Mouse (Mus musculus) frontal cortex, postnatal 25 days (tissue): ENCODE results near the gene Calm1.
"Not testable (repeated sequence)": the region's sequence is repeated elsewhere in the genome, so short reads cannot be mapped to it uniquely, and the experiment has no call there.

Experiments used
- DNase-seq, 2 experiments: peaks; one replicate each; pipeline ENCODE4 v3.0.0; 2022; ENCODE audit warnings: low spot score in 2 of 2

The Calm1 gene

DNA sequence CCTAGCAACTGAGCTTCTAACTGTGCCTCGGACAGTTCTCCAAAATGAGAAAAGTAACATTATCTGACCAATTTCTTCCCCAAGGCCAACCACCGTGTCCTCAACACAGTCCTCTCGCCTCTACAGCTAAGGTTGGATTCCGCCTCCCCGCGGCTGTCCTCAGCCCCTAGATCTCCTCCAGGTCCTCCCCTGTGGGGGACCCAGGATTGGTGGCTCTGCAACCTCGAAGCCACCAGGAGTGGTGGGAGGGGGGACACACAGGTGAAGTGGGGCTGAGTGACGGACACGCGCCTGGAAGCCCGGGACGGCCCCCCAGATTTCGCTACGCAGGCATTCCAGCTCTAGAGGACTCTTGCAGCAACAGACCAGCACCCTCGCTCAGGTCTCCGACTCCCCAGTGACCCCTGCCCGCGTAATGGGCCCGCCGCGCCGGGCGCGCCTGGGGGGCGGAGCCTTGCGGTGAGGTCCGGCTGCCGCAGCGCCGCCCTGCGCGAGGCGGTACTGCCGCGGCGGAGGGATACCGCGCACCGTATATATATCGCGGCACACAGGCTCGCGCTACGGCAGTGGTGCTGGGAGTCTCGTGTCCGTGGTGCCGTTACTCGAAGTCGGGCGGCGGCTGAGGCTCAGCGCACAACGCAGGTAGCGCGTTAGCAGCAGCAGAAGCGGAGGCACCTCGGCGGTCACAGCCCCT is at the start of gene Calm1:
Gene Calm1 (plus strand): TSS at position 469 of the 694 bp plus-strand sequence.
- DNase-seq = peak; percentile 87 to 94

DNA sequence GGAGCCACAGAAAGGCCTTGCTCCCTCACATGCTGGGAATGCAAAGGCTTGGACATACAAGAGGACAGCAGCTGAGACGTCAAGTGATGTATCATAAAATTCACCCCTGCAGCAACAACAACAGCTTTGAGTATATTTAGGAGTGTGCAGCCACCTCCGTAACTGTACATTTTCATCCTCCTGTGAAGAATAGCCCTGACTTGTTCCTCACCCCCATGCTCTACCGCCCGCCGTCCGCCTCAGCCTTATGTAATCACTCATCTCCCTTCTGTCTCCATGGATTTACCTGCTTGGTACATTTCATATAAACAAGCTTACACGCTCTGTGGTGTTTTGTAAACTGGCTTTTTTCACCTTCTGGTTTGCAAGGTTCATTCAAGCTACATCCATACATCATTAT is 46.8 kb upstream of the Calm1 start:
- DNase-seq = no peak

DNA sequence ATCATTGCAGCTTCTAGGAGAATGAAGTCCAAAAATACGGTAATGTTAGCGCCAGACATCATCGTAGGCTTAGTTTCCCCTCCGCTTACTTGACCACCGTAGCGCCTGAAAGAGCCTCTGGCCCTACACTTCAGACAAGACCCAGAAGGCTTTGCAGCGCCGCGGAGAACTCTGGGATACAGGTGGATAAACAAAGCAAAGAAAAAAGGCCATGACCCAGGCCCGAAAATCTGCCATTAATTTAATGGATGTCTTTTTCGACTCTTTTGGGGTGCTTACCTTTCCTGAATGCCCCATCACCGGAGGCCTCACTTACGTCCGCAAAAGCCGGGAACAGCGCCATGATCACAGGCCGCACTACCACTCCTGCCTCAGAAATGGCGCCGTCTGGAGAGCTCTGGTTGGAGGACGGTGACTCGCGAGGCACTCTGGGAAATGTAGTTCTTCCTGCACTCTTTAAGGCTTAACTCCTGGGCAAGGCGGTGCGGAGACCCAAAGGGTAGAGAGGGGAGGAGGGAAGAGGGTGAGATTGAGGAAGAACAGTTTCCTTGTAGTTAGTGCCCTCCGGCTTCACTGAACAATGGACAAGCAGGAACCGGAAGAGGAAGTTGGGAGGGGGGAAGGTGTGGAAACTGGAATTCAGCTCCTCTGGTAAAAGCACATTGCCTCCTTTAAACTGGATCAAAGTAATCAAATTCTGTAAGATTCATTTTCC is 39.8 kb upstream of the Calm1 start, which contains the start of gene Nrde2:
Gene Nrde2 (minus strand): TSS at position 393 of the 715 bp plus-strand sequence.
- DNase-seq = peak; percentile 79 to 89

DNA sequence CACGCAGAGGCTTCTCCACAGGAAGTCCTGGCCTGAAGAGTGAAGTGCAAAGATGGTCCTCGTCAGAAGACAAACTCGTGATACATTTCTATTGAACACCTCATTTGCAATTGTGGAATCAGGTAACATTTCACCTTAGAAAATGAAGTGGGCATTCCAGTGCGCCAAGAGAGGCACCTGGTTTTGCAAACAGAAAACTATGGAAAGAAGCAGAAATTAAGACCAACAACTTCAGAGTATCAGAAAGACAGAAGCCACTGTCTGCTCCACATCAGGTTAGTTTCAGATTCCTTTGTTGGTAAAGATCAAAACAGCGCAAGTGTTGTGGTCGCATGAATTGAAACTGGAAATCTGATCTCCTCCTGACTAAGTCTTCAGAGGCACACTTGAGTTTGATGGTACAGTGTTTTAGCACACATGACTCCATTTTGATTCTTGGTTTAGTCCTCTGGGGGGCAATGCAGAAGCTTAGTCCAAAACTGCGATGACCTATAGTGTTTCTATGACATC is 34.2 kb upstream of the Calm1 start:
- no peak for DNase-seq

DNA sequence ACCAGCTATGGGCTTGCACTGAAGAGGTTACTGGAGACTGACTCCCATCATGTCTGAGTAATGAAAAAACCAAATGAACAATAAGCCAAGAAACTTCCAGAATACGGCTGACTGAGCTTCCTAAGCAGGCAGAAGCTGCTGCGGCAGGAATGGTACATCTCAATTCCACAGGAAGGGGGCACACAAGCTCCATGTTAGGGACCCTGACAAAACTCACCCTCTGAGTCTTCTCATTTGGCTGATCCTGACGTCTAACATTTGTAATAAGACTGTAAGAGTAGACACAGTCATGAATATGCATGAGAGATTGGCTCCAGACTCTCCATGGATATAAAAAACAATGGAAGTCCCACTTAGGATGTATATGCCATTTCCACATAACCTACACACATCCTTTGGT is 33.1 kb upstream of the Calm1 start:
- peak in 1 of 2 experiments; percentile 48 for DNase-seq

DNA sequence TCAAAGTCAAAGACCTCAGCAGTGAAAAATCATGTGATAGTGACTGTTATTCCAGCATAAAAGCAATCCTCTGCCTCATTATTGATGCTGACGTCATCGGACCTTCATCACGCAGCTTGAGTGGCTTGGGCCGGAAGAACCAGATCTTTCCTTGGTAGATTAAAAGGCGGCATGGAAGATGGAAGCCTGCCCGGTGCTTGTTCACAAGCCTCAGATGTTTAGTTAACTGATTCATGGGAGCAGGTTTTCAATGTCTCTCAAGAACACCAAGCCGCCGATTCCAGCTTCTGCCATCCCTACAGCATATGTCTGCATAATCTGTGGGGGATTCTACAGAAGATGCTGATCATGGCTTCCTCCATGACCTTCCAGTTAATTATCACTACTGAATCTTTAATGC is 32.3 kb upstream of the Calm1 start:
- no peak for DNase-seq

DNA sequence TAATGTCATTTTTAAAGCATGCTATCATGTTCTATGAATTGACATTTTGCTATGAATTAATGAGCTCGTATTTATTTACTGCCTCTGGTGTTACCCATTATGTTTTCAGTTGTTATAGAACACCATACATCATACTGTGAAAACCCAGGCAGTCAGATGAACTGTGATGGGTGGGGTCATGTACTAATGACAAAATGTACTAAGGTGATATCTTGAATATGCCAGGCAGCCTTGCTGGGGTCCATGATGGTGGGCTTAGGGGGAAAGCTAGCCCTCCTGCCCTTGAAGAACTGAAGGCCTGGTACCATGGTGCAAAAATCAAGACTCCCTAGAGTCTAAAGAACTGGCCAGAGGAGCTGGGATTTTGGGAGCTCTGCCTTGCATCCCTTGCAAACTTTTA is 31.7 kb upstream of the Calm1 start:
- no peak for DNase-seq

DNA sequence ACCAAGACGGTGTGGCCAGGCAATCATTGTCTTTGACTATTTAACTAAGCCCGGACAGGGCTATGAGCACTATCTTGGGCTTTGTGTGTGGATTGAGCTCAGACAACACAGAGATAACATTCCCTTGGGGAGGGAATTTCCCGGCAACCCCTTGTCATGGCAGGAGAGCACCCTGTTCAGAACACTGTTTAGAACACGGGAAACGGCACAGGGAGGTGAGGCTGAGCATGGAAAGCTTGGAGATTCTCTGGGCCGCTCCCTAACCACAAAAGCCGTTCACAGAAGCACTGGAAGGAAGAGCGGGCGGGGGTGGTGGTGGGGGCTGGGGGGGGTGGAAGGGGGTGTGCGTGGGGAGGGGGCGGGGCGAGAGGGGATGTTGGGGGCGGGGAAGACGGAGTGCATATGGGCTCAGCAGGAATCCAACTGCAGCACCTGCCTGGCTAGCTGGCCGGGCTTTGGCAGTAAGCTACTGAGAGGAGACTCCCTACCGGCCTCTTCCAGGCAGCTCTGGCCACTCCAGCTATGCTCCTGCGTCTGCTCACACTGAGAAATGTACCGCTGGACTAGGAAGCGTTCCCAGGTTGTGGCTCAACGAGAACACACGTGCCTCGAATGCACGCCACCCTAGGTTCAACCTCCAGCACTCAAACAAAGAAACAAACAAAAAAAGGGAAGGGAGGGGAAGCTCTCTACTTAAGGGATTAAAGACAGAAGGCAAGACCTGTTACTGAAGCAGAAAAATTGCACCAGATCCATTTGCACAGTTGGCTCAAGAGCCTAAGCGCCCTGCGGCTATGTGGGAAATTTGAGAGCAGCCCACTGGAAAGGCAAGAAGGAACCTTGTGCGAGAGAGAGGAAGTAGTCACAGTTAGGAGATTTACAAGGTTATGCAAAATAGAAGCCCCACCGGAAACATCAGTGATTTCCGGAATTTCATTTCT is 31.0 kb upstream of the Calm1 start:
- DNase-seq = no peak

DNA sequence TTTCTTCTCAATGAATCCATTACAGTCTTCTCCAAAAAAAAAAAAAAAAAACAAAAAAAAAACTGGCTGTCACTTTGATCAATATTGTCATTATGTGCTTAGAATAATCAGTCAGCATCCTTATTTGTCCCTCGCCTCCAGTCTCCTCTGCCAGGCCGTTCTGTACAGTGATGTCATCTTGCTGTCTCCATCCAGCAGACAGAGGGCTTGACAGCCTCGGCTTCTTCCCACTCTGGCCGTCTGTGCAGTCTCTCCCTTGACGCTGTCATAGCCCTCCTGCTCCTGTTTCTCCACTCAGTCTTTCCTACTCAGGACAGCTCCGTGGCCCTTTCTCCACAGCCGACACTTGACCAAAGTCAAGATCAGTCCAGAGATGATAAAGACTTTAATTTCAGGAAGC is 26.8 kb upstream of the Calm1 start:
- DNase-seq = no peak

DNA sequence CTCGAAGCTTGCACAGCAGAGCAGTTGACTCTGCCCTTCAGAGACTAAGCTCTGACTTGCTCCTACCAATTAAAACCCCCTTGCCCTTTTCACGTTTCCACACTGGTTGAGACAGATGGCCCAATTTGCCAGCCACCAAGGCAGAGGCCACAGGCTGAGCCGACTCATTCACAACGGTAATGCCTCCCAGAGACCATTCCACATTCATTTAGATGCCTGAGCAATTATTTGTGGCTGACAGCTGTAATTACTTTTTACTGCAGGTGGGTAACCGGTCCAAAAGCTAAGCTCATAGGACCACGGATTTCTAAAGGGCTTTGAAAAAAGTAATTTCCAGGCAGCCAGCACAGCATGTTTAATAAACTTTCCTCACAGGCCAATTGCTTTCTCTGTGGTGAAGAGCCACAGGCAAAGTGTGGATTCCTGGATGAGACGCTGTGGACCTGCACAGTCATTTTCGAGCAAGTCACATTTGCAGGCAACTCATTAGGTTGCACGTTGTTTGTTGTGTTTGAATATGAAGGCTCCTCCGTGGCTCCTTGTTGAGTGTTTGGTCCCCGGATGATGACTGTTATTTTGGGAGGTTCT is 22.7 kb upstream of the Calm1 start:
- no peak for DNase-seq

DNA sequence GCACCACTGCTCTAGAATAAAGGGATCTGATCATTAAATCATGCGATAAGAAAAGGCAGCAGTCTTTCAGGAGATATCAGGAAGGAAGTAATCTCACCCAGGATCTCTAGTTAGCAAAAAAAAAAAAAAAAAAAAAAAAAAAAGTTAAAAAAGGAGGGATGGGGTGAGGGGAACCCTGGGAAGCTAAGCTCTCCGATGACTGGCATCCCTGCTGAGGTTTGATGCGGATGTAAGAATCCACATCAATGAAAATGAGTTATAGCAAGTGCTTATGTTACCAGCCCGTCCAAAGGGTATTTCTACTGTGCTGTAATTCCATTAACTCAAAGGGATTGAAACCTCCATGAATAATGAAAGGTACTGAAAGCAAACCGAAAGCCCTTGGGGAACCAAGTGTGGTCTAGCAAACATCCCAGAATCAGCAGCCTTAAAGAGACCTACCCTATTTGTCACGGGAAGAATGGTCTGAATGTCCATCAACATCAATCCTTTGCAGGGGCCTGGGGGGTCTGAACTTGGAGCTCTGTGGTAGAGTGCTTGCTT is 20.3 kb upstream of the Calm1 start:
- no peak for DNase-seq

DNA sequence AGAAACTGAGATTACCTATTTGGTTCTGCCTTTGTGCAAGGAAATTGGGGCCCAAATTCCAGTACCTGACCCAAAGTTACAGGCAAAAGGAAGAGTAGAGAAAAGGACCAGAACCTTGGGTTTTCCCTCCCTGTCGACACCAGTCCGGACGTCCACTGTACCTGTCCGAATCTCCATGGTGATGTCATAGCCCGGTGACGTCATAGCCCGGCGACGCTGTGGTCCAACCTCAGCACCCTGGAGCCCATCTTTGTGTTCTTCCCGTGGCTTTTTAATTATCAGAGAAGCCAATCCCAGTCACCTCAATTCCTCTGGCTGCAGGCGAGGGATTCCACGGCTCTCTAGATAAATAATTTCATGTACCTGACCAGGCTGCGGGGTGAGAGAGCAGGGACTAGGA is 18.4 kb upstream of the Calm1 start:
- no peak for DNase-seq

DNA sequence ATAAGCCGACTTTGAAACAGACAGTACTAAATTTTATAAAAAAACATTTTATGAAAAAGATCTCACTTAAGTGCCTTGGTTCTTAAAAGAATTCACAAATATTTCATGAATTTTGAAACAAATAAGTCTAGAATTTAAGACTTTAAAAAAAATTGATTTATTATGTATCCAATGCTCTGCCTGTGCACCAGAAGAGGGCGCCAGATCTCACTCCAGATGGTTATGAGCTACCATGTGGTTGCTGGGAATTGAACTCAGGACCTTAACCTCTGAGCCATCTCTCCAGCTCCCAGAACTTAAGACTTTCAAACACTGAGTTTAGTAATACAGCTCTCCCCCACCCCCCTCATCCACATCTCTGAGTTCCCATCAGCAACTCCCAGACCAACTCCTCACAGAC is 16.6 kb upstream of the Calm1 start:
- no peak for DNase-seq

DNA sequence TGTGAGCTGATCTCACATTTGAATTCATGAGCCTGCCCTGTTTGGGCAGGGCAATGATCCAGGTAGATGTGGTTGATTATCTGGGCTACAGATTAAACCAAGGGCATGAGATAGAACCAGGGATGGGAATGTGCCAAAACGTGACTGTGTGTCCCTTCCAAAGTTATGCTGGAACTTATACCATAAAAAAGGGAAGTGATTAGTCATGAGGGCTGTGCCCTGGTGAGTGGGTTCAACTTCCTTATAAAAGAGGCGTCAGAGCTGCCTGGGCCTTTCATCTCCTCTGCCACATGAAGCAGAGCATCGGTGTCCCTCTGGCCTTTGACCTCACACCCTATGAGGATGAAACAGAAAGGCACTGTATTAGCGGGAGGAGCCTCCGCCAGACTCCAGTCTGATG is 15.3 kb upstream of the Calm1 start:
- no peak for DNase-seq

DNA sequence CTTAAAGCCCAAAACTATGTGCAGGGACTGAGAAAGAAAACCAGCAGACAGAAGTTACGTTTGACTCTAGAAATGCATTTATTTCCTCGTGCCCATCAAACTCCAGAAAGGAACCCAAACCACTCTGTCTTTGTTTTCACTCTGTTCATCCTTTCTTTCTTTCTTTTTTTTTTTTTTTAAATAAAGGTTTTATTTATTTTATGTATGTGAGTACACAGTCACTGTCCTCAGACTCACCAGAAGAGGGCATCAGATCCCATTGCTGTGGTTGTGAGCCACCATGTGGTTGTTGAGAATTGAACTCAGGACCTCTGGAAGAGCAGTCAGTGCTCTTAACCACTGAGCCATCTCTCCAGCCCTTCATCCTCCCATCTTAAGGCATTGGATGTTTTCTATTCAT is 14.3 kb upstream of the Calm1 start:
- DNase-seq = not testable (repeated sequence)

DNA sequence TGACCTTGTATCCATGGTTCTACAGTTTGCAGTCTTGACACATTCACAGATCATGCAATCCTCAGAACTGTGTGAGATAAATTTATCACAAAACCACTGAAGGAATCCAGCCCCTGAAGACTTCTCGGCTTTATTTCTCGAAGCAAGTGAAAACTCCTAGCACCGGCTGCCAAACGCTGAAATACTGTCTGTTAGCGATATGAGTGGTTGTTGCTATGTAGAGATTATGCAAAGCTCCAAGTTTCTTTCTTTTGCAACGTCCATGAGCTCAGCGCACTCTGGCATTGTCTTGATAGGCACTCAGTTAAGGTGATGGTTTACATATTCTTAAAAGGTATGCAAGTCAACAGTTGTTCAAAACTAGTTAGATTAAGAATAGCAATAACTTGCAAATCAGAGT is 13.3 kb upstream of the Calm1 start:
- no peak for DNase-seq

DNA sequence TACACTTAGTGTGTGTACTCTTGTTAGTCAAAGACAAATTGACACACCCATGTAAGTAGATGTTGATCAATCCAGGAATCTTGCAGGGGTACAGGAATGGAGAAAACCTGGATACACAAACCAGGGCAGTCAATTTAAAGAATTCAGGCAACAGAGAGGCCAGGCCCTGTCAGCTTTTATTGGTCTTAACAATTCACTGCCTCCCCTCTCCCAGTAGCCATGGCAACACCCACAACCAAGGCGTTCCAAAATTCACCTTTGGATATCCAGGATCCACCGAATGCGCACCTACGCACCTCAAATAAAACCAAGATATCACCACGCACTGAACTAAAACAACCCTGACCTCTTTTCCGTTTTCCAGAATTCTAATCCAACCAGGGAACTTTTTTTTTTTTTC is 12.9 kb upstream of the Calm1 start:
- DNase-seq = no peak

DNA sequence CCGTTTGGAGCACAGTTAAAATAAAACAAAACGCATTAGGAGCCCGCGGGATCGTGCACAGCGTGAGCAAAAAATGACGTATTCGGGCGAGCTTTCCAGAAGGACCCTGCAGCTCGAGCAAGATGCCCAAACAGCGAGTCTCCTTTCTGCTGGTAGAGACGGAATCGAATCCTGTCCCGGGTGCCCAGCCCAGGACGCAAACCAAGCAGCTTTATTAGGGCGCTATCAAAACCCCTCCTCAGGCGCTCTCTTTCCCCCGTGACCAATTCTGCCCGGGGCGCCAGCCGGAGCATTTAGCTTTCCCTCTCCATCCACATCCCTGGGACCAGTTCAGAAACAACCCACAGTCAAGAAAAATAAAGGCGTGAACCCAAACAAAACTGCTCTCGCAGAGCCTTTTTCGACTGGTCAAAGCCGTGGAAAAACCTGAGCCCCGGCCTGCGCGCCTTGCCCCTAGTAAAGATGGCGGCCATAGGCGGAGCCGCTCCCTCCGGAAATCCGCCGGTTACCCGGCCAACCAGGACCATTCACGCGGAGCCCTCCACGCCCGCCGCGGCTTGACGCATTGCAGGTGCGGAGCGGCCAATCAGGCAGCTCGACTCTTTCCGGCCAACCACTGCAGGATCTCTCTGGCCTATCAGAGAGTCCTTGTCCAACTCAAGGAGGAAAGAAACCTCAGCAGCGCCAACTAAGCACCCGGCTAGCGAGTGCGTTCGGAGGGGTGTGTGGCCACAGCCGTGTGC is 12.1 kb upstream of the Calm1 start:
- DNase-seq = peak; percentile 98 to 99

DNA sequence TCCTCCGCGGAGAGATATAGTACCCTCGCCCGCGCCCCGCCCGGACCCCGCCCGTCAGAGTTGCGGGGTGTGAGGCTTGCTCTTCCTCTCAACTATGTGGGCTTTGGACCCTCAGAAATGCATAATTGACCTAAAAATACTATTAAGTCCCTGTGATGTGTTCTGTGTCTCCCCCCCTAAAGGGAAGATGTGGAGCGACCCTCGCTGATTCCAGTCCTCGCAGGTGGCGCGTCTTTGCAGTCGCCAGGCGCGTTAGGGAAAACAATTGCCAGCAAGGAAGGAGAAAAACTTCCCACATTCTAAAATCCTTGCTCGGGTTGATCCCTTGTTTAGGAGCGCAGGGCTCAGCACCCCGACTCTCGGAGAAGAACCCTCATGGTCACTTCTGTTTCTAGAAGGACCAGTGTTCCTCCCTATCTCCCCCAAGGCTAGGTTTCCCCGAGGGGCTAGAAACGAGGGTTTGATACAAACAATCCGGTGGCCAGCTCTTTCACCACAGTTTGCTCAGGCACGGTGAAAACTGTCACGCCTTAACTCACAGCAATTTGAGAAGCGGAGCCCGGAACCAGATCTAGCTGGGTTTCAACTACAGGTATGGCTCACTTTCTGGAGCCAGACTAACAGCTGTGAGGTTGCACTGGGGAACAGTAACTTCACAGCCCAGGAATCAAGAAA is 11.3 kb upstream of the Calm1 start:
- DNase-seq = no peak

DNA sequence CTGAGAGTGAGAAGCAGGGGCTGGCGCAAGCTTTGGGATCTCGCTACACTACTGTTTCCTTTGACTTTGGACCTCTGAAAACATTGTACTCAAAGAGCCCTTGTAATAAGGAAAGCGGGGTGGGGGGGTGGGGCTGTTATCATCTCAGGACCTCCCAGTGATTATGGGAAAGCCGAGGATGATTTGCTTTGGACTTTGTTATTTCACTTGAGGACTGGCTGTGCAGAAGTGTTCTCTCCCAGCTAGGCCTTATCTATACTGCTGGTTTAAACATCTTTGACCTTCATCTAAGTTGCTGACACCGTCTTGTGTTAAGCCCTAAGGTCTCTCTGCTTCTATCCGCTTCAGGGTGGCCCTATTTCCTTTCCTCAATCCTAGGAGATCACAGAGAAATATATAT is 8.4 kb upstream of the Calm1 start:
- no peak for DNase-seq
